Comparison of ENCODE assay signal across 9 mouse cellular contexts in the genomic region with DNA sequence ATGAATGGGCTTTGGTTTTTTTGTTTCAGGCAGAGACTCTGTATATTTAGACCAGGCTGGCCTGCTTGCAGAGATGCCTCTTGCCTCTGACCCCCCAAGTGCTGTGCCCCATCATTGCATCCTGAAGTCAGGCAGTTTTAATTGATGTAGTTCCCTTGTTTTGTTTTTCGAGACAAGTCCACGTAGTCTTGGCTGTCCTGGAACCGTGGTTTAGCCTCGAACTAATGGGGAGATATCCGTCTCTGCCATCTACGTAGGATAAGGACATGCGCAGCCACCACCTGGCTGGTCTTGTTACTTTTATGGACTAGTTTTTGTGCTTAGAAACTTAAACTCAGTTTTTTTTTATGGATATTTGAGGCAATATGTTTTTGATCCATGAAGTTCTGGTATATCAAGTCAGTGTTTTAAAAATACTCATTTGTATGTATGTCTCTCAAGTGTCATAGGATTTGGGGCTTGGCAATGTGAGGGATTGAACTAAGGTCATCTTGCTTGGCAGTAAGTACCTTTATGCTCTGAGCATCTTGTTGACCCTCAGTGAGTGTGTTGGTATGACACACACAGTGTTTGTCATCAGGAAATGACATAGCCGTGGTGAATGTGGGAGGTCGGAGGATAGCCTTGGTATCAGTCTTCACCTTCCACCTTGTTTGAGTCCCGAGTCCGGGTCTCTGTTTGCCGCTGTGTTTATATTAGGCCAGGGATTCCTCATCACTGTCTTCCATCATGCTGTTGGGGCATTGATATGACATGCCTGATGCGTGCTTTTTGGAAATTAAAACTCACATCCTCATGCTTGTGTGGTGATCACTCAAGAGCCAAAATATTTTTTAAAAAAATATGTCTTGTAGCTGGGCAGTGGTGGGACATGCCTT. TPM values are rescaled to one million over a fixed set of nuclear protein-coding genes. Genes with fewer than 3 reads are reported as not detected.
DNase-seq lines count a peak whose midpoint lies in the region; ATAC-seq and TF ChIP-seq lines count a peak whose summit lies in the region.
"Had no signal": no experiment of that assay in that cellular context is flagged by ENCODE, and none has a peak within 500 bp of the region (broad histone marks: within the 10 kb centered on the region; RNA-seq: fewer than 3 reads in every experiment).

No protein-coding gene starts in this region.

- peaks cover 3% of the 10 kb centered on the region; the same call in 1 of the 2 replicates for H3K36me3 ChIP-seq in testis, adult 2 months (ENCODE audit: control insufficient read depth, insufficient read depth, low read length)
- peaks cover 47% of the 10 kb centered on the region for H3K36me3 ChIP-seq in limb, embryonic 12.5 days
- peaks cover 4% of the 10 kb centered on the region for H3K36me3 ChIP-seq in splenic B cell, adult 2 months (ENCODE audit: control insufficient read depth, insufficient read depth, low read length, poor library complexity, severe bottlenecking)

- no peak for TF ChIP-seq CTCF in testis, adult 2 months (IDR thresholded peaks at IDR 0.05; ENCODE audit: control insufficient read depth, insufficient read depth, insufficient replicate concordance, low read depth, low read length)

- no peak for TF ChIP-seq POLR2A in testis, adult 2 months (IDR thresholded peaks at IDR 0.05; ENCODE audit: control insufficient read depth, low read depth, low read length)

- peak; percentile 18 for DNase-seq in adrenal gland, postnatal 14 days
- no peak for DNase-seq in adrenal gland, postnatal 4 days (ENCODE audit: low spot score in 2 of 2)
- DNase-seq in testis, postnatal 14 days (ENCODE audit: low spot score) = no peak
- peak; percentile 8 for DNase-seq in splenic B cell, adult 2 months (ENCODE audit: low read depth, low spot score)
- no peak for DNase-seq in gastrocnemius, postnatal 4 days (ENCODE audit: low spot score in 2 of 2)
- DNase-seq in spleen, adult 12 weeks (ENCODE audit: low spot score) = no peak

- H3K4me3 ChIP-seq in testis, adult 2 months (ENCODE audit: control insufficient read depth, low read depth, low read length) = peak overlapping the region; percentile 97
- peak overlapping the region; percentile 79 for H3K4me3 ChIP-seq in limb, embryonic 12.5 days (replicated peaks)

- H3K27ac ChIP-seq in testis, adult 2 months (ENCODE audit: control insufficient read depth, insufficient read depth, low read depth, low read length) = no peak overlapping the region; the same call in 1 of the 2 replicates
- peak overlapping the region; percentile 96 for H3K27ac ChIP-seq in limb, embryonic 12.5 days

- peaks cover 6% of the 10 kb centered on the region for H3K4me1 ChIP-seq in testis, adult 2 months (ENCODE audit: control insufficient read depth, insufficient read depth, low read length)
- H3K4me1 ChIP-seq in limb, embryonic 12.5 days (replicated peaks) = peaks cover 8% of the 10 kb centered on the region

- 47% methylated on average over 13 of the region's 13 CpGs for WGBS in limb, embryonic 12.5 days

- ATAC-seq in limb, embryonic 12.5 days (ENCODE audit: insufficient number of reproducible peaks, insufficient read depth, low FRiP score, low TSS enrichment, low read depth) = no peak

- H3K27me3 ChIP-seq in testis, adult 2 months (ENCODE audit: control insufficient read depth, insufficient read depth, low read length) = no peaks in the 10 kb centered on the region
- H3K27me3 ChIP-seq in limb, embryonic 12.5 days = no peaks in the 10 kb centered on the region
- no peaks in the 10 kb centered on the region for H3K27me3 ChIP-seq in splenic B cell, adult 2 months (ENCODE audit: control insufficient read depth, insufficient read depth, low read length, poor library complexity, severe bottlenecking)

- no peaks in the 10 kb centered on the region for H3K9me3 ChIP-seq in limb, embryonic 12.5 days

- peak overlapping the region; percentile 95 for H3K9ac ChIP-seq in limb, embryonic 12.5 days (replicated peaks)

- H3K4me2 ChIP-seq in limb, embryonic 12.5 days = peak overlapping the region; percentile 90

RNA-seq across cellular contexts. Expression of gene Khdc4, which starts 1.4 kb away (rescaled TPM):
- total RNA-seq in adrenal gland, postnatal 14 days (2021) = 56.1 and 62.8 TPM in 2 replicates
- total RNA-seq in adrenal gland, postnatal 4 days (2021) = 10 to 100 TPM; 88.1 to 93.5 TPM
- polyA plus RNA-seq in testis, adult 2 months (2012; rRNA removed) = 23.5 and 28.7 TPM in 2 replicates
- polyA plus RNA-seq in limb, embryonic 12.5 days (2016; fragmentation: Nextera tagmentation; extraction: Ambion mirVana) = 127 and 128 TPM in 2 replicates
- 10 to 100 TPM; 33.9 to 49.0 TPM for total RNA-seq in gastrocnemius, postnatal 4 days (2021)

RNA-seq across cellular contexts. Expression of gene Rit1, which starts 29.7 kb away (rescaled TPM):
- total RNA-seq in adrenal gland, postnatal 14 days (2021) = 39.1 and 48.1 TPM in 2 replicates
- total RNA-seq in adrenal gland, postnatal 4 days (2021) = 10 to 100 TPM; 53.4 to 54.0 TPM
- 30.5 and 31.0 TPM in 2 replicates for polyA plus RNA-seq in testis, adult 2 months (2012; rRNA removed)
- polyA plus RNA-seq in limb, embryonic 12.5 days (2016; fragmentation: Nextera tagmentation; extraction: Ambion mirVana) = 39.7 and 41.2 TPM in 2 replicates
- total RNA-seq in gastrocnemius, postnatal 4 days (2021) = 10 to 100 TPM; 32.1 to 33.2 TPM

RNA-seq across cellular contexts. Expression of gene Rxfp4, which starts 34.0 kb away (rescaled TPM):
- not detected in 2 replicates for total RNA-seq in adrenal gland, postnatal 14 days (2021)
- total RNA-seq in adrenal gland, postnatal 4 days (2021) = not detected
- polyA plus RNA-seq in testis, adult 2 months (2012; rRNA removed) = not detected in 2 replicates
- polyA plus RNA-seq in limb, embryonic 12.5 days (2016; fragmentation: Nextera tagmentation; extraction: Ambion mirVana) = not detected in 2 replicates
- total RNA-seq in gastrocnemius, postnatal 4 days (2021) = not detected
- total RNA-seq: neutrophil, adult 5-6 weeks had no signal

Comparison
In these comparisons a context has a peak if more than half of its experiments do, and no peak if none do; other contexts are left out.
1. DNase-seq: peak in adrenal gland, postnatal 14 days (single experiment) and splenic B cell, adult 2 months (single experiment); none in adrenal gland, postnatal 4 days (0 of 2), testis, postnatal 14 days (single experiment), gastrocnemius, postnatal 4 days (0 of 2) and spleen, adult 12 weeks (single experiment).